Mouse (Mus musculus) neural tube, embryonic 10.5 days (tissue): ENCODE measurements at regions not wholly inside any gene's neighbourhood (a gene's known extent, or its start where the extent isn't known, plus 50 kb on each side); places are given as distances from the start of the nearest gene placed in this dataset.

Experiments
- DNase-seq: peaks from one replicate; pipeline ENCODE4 v3.0.0-alpha.2; 2017; ENCODE audit warnings: low spot score; ENCODE audit errors: extremely low spot score

- DNase-seq, result no peak
Observed at GRCm38 (mm10) chr15:50417641-50418040, 3467.1 kb upstream of the Gm7489 start.

- DNase-seq, result no peak
Observed at GRCm38 (mm10) chr15:50423082-50423665, 3461.5 kb upstream of the Gm7489 start.

GRCm38 (mm10) chr15:50449604-50450003 lies 3435.1 kb upstream of the Gm7489 start:
- no peak for DNase-seq

- no peak for DNase-seq
Observed at GRCm38 (mm10) chr15:50472626-50473025, 3412.1 kb upstream of the Gm7489 start.

GRCm38 (mm10) chr15:50498716-50499115 lies 3386.0 kb upstream of the Gm7489 start:
- DNase-seq, result no peak

- no peak for DNase-seq
Observed at GRCm38 (mm10) chr15:50507999-50508624, 3376.6 kb upstream of the Gm7489 start.

GRCm38 (mm10) chr15:50513036-50513435 lies 3371.7 kb upstream of the Gm7489 start:
- no peak for DNase-seq

GRCm38 (mm10) chr15:50524841-50525240 lies 3359.9 kb upstream of the Gm7489 start:
- DNase-seq, result no peak

- no peak for DNase-seq
Observed at GRCm38 (mm10) chr15:50534490-50534889, 3350.2 kb upstream of the Gm7489 start.

- no peak for DNase-seq
Observed at GRCm38 (mm10) chr15:50563611-50564010, 3321.1 kb upstream of the Gm7489 start.

- no peak for DNase-seq
Observed at GRCm38 (mm10) chr15:50580811-50581210, 3303.9 kb upstream of the Gm7489 start.

- DNase-seq, result no peak
Observed at GRCm38 (mm10) chr15:50583951-50584350, 3300.8 kb upstream of the Gm7489 start.

GRCm38 (mm10) chr15:50585496-50585895 lies 3299.2 kb upstream of the Gm7489 start:
- no peak for DNase-seq
